Mouse (Mus musculus) kidney, adult 2 months (tissue): ENCODE measurements around the gene Gm11273.

Source experiments
- CTCF ChIP-seq: fragments of 200-500 bp; conservative IDR thresholded peaks from 2 replicates; pipeline ENCODE4 v1.5.1; 2011; ENCODE audit warnings: low read depth, mild to moderate bottlenecking, control low read depth, low read length, moderate library complexity, mixed read lengths; ENCODE audit not compliant: insufficient read depth, insufficient read length
- POLR2A ChIP-seq: fragments of 200-500 bp; IDR thresholded peaks from one replicate; pipeline ENCODE4 v1.6.1; 2011; ENCODE audit warnings: low read depth, low read length, control low read depth

- TF ChIP-seq POLR2A (no peak), CTCF (no peak)
Measured at GRCm38 (mm10) chr13:21502296-21502695, 1.1 kb upstream of the Gm11273 start.
